Mouse (Mus musculus) hindbrain, embryonic 15.5 days (tissue): ENCODE measurements around the gene Adgrd1. TPM values are rescaled to one million over a fixed set of nuclear protein-coding genes. Genes with fewer than 3 reads are reported as not detected.

Experiments used
- ATAC-seq: fragments of 200-750 bp; cut with Nextera tagmentation; 2 replicates; pipeline ENCODE4 v1.8.0; 2017; ENCODE audit warnings: low read depth, moderate number of reproducible peaks, moderate TSS enrichment; ENCODE audit not compliant: low FRiP score
- H3K27ac ChIP-seq: fragments of 300-500 bp; sonication (generic); replicated peaks from 2 replicates; pipeline ENCODE4 v1.5.1; 2015; ENCODE audit warnings: mild to moderate bottlenecking, inconsistent platforms
- H3K27me3 ChIP-seq: fragments of 300-500 bp; sonication (generic); 2 replicates; pipeline ENCODE4 v1.6.1; 2015; ENCODE audit warnings: control low read depth, inconsistent platforms
- H3K36me3 ChIP-seq: fragments of 300-500 bp; sonication (generic); 2 replicates; pipeline ENCODE4 v1.6.1; 2015; ENCODE audit warnings: control low read depth, inconsistent platforms
- H3K4me1 ChIP-seq: fragments of 300-500 bp; sonication (generic); replicated peaks from 2 replicates; pipeline ENCODE4 v1.6.1; 2015; ENCODE audit warnings: control low read depth, inconsistent platforms
- H3K4me2 ChIP-seq: fragments of 300-500 bp; sonication (generic); 2 replicates; pipeline ENCODE4 v1.6.1; 2015; ENCODE audit warnings: moderate library complexity, mild to moderate bottlenecking, inconsistent platforms
- H3K4me3 ChIP-seq: fragments of 300-500 bp; sonication (generic); 2 replicates; pipeline ENCODE4 v1.5.1; 2015; ENCODE audit warnings: mild to moderate bottlenecking, inconsistent platforms
- H3K9ac ChIP-seq: fragments of 300-500 bp; sonication (generic); 2 replicates; pipeline ENCODE4 v1.6.1; 2015; ENCODE audit warnings: inconsistent platforms
- H3K9me3 ChIP-seq: fragments of 300-500 bp; sonication (generic); 2 replicates; pipeline ENCODE4 v1.6.1; 2016; ENCODE audit warnings: control low read depth, inconsistent platforms
- WGBS: fragments of 180-500 bp; shearing (Covaris S2); methylation state at CpG from one replicate; pipeline ENCODE4 v1.1.7; 2015; 5-methylcytosine and 5-hydroxymethylcytosine counted together
- polyA plus RNA-seq: library from polyadenylated mRNA; unstranded; fragments of >200 nt; fragmentation: Nextera tagmentation; extraction: Ambion mirVana; gene quantifications from 2 replicates; pipeline ENCODE4 v1.2.1, GENCODE M21; 2015

The Adgrd1 gene
- polyA plus RNA-seq, 1 experiment from 2014 or later, result 0.18 TPM

DNA sequence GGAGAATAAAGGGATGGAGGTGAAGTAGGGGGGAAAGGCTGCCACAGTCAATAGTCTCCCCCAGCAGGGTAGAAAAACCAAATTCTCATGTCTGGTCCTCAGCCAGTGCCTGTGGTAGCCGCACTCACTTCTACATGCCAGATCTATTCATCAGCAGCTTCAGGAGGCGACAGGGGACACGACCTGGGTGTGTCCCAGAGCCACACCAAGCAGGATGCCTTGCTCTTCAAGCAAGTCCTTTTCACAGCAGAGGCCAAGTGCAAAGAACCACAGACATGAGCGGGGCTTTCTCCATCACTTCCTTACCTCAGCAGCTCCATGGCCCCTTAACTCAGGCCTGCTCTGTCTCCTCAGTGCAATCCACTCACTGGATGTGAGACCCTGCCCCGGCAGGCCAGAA lies 147.8 kb downstream of the Adgrd1 start:
- Histone ChIP-seq H3K9ac (no peak overlapping the region), H3K4me1 (peaks cover 23% of the 10 kb centered on the region), H3K4me2 (no peak overlapping the region), H3K4me3 (no peak overlapping the region), H3K9me3 (no peaks in the 10 kb centered on the region), H3K27me3 (no peaks in the 10 kb centered on the region), H3K27ac (no peak overlapping the region), H3K36me3 (no peaks in the 10 kb centered on the region)
- ATAC-seq, result no peak
- 37% methylated on average over 5 of the region's 5 CpGs for WGBS

GRCm38 (mm10) chr5:129249080-129249479 lies 152.5 kb downstream of the Adgrd1 start:
- 86% methylated on average over 8 of the region's 8 CpGs for WGBS
- H3K27ac ChIP-seq, result no peak overlapping the region
- H3K4me1 ChIP-seq, result peaks cover 7% of the 10 kb centered on the region; the same call in 1 of the 2 replicates
- no peak for ATAC-seq
- no peaks in the 10 kb centered on the region for H3K36me3 ChIP-seq
- H3K9ac ChIP-seq, result no peak overlapping the region
- no peak overlapping the region for H3K4me3 ChIP-seq
- H3K4me2 ChIP-seq, result no peak overlapping the region
- H3K9me3 ChIP-seq, result no peaks in the 10 kb centered on the region
- H3K27me3 ChIP-seq, result no peaks in the 10 kb centered on the region

Other genes starting within 250 kb of the Adgrd1 start
- gene Rimbp2, start 143.3 kb upstream of the Adgrd1 start, polyA plus RNA-seq, result 6.6 and 7.3 TPM in 2 replicates
- gene Stx2, start 88.2 kb upstream of the Adgrd1 start, polyA plus RNA-seq, result 16.8 and 17.9 TPM in 2 replicates
- 341 and 365 TPM in 2 replicates for gene Ran, start 76.7 kb upstream of the Adgrd1 start, polyA plus RNA-seq